Mouse (Mus musculus): ENCODE measurements around the gene Gab2. TPM values are rescaled to one million over a fixed set of nuclear protein-coding genes. Genes with fewer than 3 reads are reported as not detected.

Gab2 gene
- polyA plus RNA-seq, 1 experiment from 2014 or later: 5.7 TPM

- WGBS: 71% methylated on average over 9 of the region's 9 CpGs
- H3K27ac ChIP-seq (replicated peaks; ENCODE audit: low read depth, low read length): no peak overlapping the region
- H3K4me3 ChIP-seq (ENCODE audit: low read depth, low read length): no peak overlapping the region
- H3K36me3 ChIP-seq (replicated peaks; ENCODE audit: control insufficient read depth, insufficient read depth, low read depth, low read length): no peaks in the 10 kb centered on the region
- no peaks in the 10 kb centered on the region for H3K4me1 ChIP-seq (ENCODE audit: control insufficient read depth, insufficient read depth, low read length)
- ATAC-seq (replicated peaks; ENCODE audit: insufficient number of reproducible peaks, low FRiP score, low TSS enrichment, low read depth) (no peak), DNase-seq (ENCODE audit: low spot score) (no peak)
- H3K27me3 ChIP-seq (ENCODE audit: control insufficient read depth, insufficient read depth, low read length): no peaks in the 10 kb centered on the region
- no peaks in the 10 kb centered on the region for H3K9me3 ChIP-seq (replicated peaks; ENCODE audit: control insufficient read depth, low read length)
- no peak overlapping the region for H3K4me2 ChIP-seq (ENCODE audit: low read depth, low read length)
- H3K9ac ChIP-seq (replicated peaks; ENCODE audit: low read length): no peak overlapping the region
Observed at GRCm38 (mm10) chr7:97346111-97346821, 264.9 kb downstream of the Gab2 start.

DNA sequence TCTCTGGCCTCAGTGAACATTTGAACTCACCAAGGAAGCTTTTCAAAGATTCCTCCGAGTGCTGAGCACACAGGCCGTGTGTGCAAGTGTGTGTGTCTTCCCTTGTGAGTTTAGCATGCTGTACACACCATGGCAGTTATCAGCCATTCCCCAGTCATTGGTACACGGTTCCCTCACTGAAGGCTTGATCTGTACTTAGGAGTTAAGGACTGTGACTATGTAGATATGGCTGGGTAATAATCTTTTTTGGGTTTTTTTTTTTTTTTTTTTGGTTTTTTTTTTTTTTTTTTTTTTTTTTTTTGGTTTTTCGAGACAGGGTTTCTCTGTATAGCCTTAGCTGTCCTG, 265.4 kb downstream of the Gab2 start:
- no peak overlapping the region for H3K9ac ChIP-seq (replicated peaks; ENCODE audit: low read length)

GRCm38 (mm10) chr7:97347464-97347863, 266.1 kb downstream of the Gab2 start:
- no peaks in the 10 kb centered on the region for H3K9me3 ChIP-seq (replicated peaks; ENCODE audit: control insufficient read depth, low read length)
- H3K27me3 ChIP-seq (ENCODE audit: control insufficient read depth, insufficient read depth, low read length): no peaks in the 10 kb centered on the region
- no peaks in the 10 kb centered on the region for H3K4me1 ChIP-seq (ENCODE audit: control insufficient read depth, insufficient read depth, low read length)
- DNase-seq (ENCODE audit: low spot score): no peak
- H3K4me3 ChIP-seq (ENCODE audit: low read depth, low read length): no peak overlapping the region
- no peaks in the 10 kb centered on the region for H3K36me3 ChIP-seq (replicated peaks; ENCODE audit: control insufficient read depth, insufficient read depth, low read depth, low read length)
- no peak overlapping the region for H3K27ac ChIP-seq (replicated peaks; ENCODE audit: low read depth, low read length)
- 94% methylated on average over 15 of the region's 15 CpGs for WGBS
- no peak overlapping the region for H3K4me2 ChIP-seq (ENCODE audit: low read depth, low read length)
- ATAC-seq (replicated peaks; ENCODE audit: insufficient number of reproducible peaks, low FRiP score, low TSS enrichment, low read depth): no peak
- H3K9ac ChIP-seq (replicated peaks; ENCODE audit: low read length): no peak overlapping the region

More for the DNA sequence above, 265.4 kb downstream of the Gab2 start:
- Histone ChIP-seq H3K9me3 (replicated peaks; ENCODE audit: control insufficient read depth, low read length) (no peaks in the 10 kb centered on the region), H3K36me3 (replicated peaks; ENCODE audit: control insufficient read depth, insufficient read depth, low read depth, low read length) (no peaks in the 10 kb centered on the region), H3K27me3 (ENCODE audit: control insufficient read depth, insufficient read depth, low read length) (no peaks in the 10 kb centered on the region), H3K4me3 (ENCODE audit: low read depth, low read length) (no peak overlapping the region), H3K27ac (replicated peaks; ENCODE audit: low read depth, low read length) (no peak overlapping the region), H3K4me1 (ENCODE audit: control insufficient read depth, insufficient read depth, low read length) (no peaks in the 10 kb centered on the region), H3K4me2 (ENCODE audit: low read depth, low read length) (no peak overlapping the region)
- no peak for DNase-seq (ENCODE audit: low spot score)
- no peak for ATAC-seq (replicated peaks; ENCODE audit: insufficient number of reproducible peaks, low FRiP score, low TSS enrichment, low read depth)
- 83% methylated on average over 3 of the region's 4 CpGs for WGBS

- DNase-seq (ENCODE audit: low spot score) (no peak), ATAC-seq (replicated peaks; ENCODE audit: insufficient number of reproducible peaks, low FRiP score, low TSS enrichment, low read depth) (no peak)
- Histone ChIP-seq H3K9me3 (replicated peaks; ENCODE audit: control insufficient read depth, low read length) (no peaks in the 10 kb centered on the region), H3K9ac (replicated peaks; ENCODE audit: low read length) (no peak overlapping the region), H3K4me2 (ENCODE audit: low read depth, low read length) (no peak overlapping the region), H3K27ac (replicated peaks; ENCODE audit: low read depth, low read length) (no peak overlapping the region), H3K36me3 (replicated peaks; ENCODE audit: control insufficient read depth, insufficient read depth, low read depth, low read length) (no peaks in the 10 kb centered on the region), H3K27me3 (ENCODE audit: control insufficient read depth, insufficient read depth, low read length) (no peaks in the 10 kb centered on the region), H3K4me3 (ENCODE audit: low read depth, low read length) (no peak overlapping the region), H3K4me1 (ENCODE audit: control insufficient read depth, insufficient read depth, low read length) (no peaks in the 10 kb centered on the region)
- WGBS: 86% methylated on average over 3 of the region's 3 CpGs
Observed at GRCm38 (mm10) chr7:97348318-97348717, 266.9 kb downstream of the Gab2 start.

- no peak for DNase-seq (ENCODE audit: low spot score)
- H3K4me1 ChIP-seq (ENCODE audit: control insufficient read depth, insufficient read depth, low read length): no peaks in the 10 kb centered on the region
- no peak overlapping the region for H3K4me3 ChIP-seq (ENCODE audit: low read depth, low read length)
- H3K27ac ChIP-seq (replicated peaks; ENCODE audit: low read depth, low read length): no peak overlapping the region
- no peaks in the 10 kb centered on the region for H3K27me3 ChIP-seq (ENCODE audit: control insufficient read depth, insufficient read depth, low read length)
- H3K9me3 ChIP-seq (replicated peaks; ENCODE audit: control insufficient read depth, low read length): no peaks in the 10 kb centered on the region
- no peaks in the 10 kb centered on the region for H3K36me3 ChIP-seq (replicated peaks; ENCODE audit: control insufficient read depth, insufficient read depth, low read depth, low read length)
- ATAC-seq (replicated peaks; ENCODE audit: insufficient number of reproducible peaks, low FRiP score, low TSS enrichment, low read depth): no peak
- 83% methylated on average over 5 of the region's 5 CpGs for WGBS
- H3K9ac ChIP-seq (replicated peaks; ENCODE audit: low read length): no peak overlapping the region
- no peak overlapping the region for H3K4me2 ChIP-seq (ENCODE audit: low read depth, low read length)
Observed at GRCm38 (mm10) chr7:97348836-97349235, 267.4 kb downstream of the Gab2 start.

DNA sequence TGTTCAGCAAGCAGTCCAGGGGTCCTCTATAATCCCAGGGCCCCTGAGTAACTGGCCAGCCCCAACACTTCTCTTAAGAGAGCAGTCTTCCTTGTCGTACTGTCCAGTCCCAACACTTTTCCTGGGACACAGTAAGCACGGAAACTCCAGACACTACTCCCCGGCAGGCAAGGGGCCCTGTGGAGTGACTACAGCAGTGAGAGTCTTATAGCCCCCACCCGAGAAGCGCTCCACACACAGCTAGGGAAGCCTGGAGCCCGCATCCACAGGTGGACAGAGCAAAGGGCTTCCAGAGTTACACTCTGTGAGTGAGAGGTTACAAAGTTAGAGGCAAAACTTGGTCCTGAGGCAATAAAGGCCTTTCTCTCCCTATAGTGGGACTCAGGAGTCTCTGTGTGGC, 268.1 kb downstream of the Gab2 start:
- H3K4me3 ChIP-seq (ENCODE audit: low read depth, low read length): no peak overlapping the region
- ATAC-seq (replicated peaks; ENCODE audit: insufficient number of reproducible peaks, low FRiP score, low TSS enrichment, low read depth) (no peak), DNase-seq (ENCODE audit: low spot score) (no peak)
- H3K27ac ChIP-seq (replicated peaks; ENCODE audit: low read depth, low read length): no peak overlapping the region
- no peaks in the 10 kb centered on the region for H3K9me3 ChIP-seq (replicated peaks; ENCODE audit: control insufficient read depth, low read length)
- H3K4me2 ChIP-seq (ENCODE audit: low read depth, low read length): no peak overlapping the region
- no peaks in the 10 kb centered on the region for H3K27me3 ChIP-seq (ENCODE audit: control insufficient read depth, insufficient read depth, low read length)
- WGBS: 79% methylated on average over 6 of the region's 6 CpGs
- no peak overlapping the region for H3K9ac ChIP-seq (replicated peaks; ENCODE audit: low read length)
- no peaks in the 10 kb centered on the region for H3K4me1 ChIP-seq (ENCODE audit: control insufficient read depth, insufficient read depth, low read length)
- H3K36me3 ChIP-seq (replicated peaks; ENCODE audit: control insufficient read depth, insufficient read depth, low read depth, low read length): no peaks in the 10 kb centered on the region

- H3K36me3 ChIP-seq (replicated peaks; ENCODE audit: control insufficient read depth, insufficient read depth, low read depth, low read length): no peaks in the 10 kb centered on the region
- no peak overlapping the region for H3K4me3 ChIP-seq (ENCODE audit: low read depth, low read length)
- H3K9ac ChIP-seq (replicated peaks; ENCODE audit: low read length): no peak overlapping the region
- no peaks in the 10 kb centered on the region for H3K9me3 ChIP-seq (replicated peaks; ENCODE audit: control insufficient read depth, low read length)
- 85% methylated on average over 5 of the region's 5 CpGs for WGBS
- H3K27ac ChIP-seq (replicated peaks; ENCODE audit: low read depth, low read length): no peak overlapping the region
- no peak for DNase-seq (ENCODE audit: low spot score)
- H3K27me3 ChIP-seq (ENCODE audit: control insufficient read depth, insufficient read depth, low read length): no peaks in the 10 kb centered on the region
- no peak for ATAC-seq (replicated peaks; ENCODE audit: insufficient number of reproducible peaks, low FRiP score, low TSS enrichment, low read depth)
- no peak overlapping the region for H3K4me2 ChIP-seq (ENCODE audit: low read depth, low read length)
- no peaks in the 10 kb centered on the region for H3K4me1 ChIP-seq (ENCODE audit: control insufficient read depth, insufficient read depth, low read length)
Observed at GRCm38 (mm10) chr7:97350891-97351290, 269.5 kb downstream of the Gab2 start.

DNA sequence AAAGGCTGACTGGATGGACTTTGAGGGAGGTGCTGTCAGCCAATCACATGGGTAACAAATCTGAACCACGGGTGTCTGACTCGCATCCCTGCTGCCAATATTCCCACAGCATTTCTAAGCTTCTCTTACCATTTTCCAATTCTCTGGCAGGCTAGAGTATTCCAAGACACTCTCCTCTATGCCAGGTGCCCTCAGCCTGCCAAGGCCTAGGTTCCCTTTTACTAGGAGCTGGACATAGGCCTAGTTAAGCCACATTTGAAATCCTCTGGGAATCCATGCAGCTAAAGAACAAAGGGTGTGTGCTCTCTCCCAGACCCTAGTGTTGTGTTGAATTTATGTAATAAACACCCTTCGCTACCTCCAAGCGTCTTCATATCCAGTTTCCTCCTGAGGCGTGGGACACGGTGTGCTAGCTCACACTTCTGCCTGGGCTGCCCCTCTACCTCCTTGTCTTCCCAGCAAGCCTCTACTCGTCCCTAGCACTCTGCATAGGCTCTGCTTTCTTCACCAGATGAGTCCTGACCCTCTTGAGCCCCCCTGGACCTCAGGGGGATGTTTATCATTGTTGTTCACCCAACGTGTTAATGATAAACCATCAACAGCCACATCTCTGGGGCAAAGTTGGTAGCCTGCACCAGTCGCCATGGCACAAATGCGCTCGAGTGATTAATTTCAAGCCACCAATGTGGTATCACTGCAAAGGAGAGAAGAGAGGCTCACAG, 270.6 kb downstream of the Gab2 start:
- H3K27ac ChIP-seq (replicated peaks; ENCODE audit: low read depth, low read length): no peak overlapping the region
- H3K36me3 ChIP-seq (replicated peaks; ENCODE audit: control insufficient read depth, insufficient read depth, low read depth, low read length): no peaks in the 10 kb centered on the region
- no peak overlapping the region for H3K9ac ChIP-seq (replicated peaks; ENCODE audit: low read length)
- H3K9me3 ChIP-seq (replicated peaks; ENCODE audit: control insufficient read depth, low read length): no peaks in the 10 kb centered on the region
- H3K4me2 ChIP-seq (ENCODE audit: low read depth, low read length): no peak overlapping the region
- no peak for DNase-seq (ENCODE audit: low spot score)
- WGBS: 87% methylated on average over 11 of the region's 11 CpGs
- H3K4me1 ChIP-seq (ENCODE audit: control insufficient read depth, insufficient read depth, low read length): no peaks in the 10 kb centered on the region
- ATAC-seq (replicated peaks; ENCODE audit: insufficient number of reproducible peaks, low FRiP score, low TSS enrichment, low read depth): no peak
- no peaks in the 10 kb centered on the region for H3K27me3 ChIP-seq (ENCODE audit: control insufficient read depth, insufficient read depth, low read length)
- H3K4me3 ChIP-seq (ENCODE audit: low read depth, low read length): no peak overlapping the region
